Mouse (Mus musculus): ENCODE measurements around the gene Olfr980.
"Not testable (repeated sequence)": the region's sequence is repeated elsewhere in the genome, so short reads cannot be mapped to it uniquely, and the experiment has no call there.

Olfr980 gene

DNA sequence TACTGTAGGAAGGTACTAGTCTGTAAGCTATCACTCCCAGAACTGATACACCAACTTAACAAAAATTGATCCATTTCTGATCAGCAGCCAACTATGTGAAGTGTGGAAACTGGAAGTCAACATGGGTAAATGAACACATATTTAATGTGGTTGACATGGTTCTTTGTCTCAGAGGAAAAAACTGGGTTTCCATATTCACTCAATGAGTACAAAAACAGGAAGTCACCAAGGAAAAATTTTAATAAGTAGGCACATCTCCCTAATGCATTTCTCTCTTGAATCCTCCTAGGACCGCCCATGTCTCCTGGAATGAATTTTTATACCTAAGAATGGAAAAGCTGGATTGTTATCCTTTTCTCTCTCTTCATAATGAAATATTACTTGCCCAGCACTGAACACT is at the start of gene Olfr980:
Olfr980 (minus strand) TSS at position 101 of the 400 bp plus-strand sequence.
- no peak for DNase-seq

DNA sequence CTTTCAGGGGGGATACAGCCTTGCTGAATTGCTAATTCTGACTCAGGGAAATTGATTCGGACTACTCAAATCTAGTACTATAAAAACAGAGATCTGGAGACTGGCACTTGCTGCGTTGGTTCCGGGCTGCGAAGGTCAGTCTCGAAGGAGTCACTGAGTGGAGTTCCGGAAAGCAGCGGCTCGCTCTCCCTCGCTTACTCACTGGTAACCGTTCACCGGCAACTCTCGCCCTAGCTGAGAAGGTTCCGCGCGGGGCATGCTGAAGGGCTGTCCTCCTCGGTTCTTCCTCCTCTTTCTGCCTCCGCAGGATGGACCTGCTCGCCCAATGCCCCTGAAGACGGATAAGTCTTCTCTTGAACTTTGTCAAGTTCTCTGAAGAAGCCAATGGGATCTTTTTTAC is 40.8 kb upstream of the Olfr980 start:
- no peak for DNase-seq

DNA sequence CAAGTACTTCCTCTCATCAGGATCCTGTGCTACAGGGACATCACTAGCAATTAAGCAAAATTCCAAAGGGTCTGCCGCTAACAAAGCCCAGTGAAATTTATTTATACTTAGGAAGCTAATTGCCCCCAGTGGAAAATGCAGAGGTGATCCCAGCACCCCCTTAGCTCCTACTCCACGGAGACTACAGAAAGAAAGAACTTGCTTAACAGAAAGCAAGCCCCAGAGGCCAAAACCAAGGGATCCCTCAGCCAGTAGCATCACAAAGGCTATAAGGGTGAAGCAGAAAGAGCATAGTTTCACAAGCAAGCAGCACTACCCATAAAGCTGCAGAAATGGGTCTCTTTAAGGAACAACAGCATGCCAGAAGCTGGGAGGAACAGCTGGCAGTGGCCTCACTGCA is 11.8 kb upstream of the Olfr980 start, which contains the start of gene Olfr981:
Olfr981 (plus strand) TSS at position 301 of the 400 bp plus-strand sequence.
- no peak for DNase-seq

DNA sequence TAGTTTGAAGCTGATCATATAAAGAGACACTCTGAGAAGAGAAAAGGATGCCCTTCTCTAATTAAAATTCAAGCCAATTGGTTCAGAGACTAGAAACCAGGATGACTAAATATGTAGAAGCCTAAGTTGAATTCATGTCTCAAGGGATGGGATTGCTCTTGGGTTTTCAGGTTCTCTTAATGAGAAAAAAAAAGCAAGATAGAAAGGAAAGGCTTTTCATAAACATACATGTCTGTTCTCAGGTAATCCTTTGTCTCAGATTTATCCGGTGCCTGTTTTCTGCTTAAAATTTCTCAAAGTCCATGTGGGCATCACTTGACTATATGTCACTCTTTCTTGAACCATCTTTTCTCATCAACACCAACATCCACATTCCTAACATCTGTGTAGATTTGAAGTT is 6.0 kb downstream of the Olfr980 start, which contains the start of gene Olfr979:
Olfr979 (minus strand) TSS at position 101 of the 400 bp plus-strand sequence.
- no peak for DNase-seq

DNA sequence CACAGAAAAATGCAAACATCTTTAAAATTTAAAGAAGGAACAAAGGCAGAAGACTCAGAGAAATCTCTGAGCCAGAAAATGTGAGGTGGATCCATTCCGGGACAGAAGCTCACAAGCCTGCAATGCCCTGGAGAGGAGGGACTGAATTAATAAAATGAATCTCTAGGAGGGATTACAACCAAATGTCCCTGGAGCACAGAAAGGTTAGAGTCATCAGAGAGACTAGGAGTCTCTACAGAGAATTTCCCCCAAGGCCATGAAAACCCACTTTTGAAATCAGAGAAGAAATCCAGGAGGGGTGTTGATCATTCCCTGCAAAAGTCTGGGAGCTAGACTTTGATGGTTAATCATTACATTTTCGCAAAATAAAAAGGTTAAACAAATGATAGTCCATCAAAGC is 17.6 kb downstream of the Olfr980 start, which contains the start of gene Olfr978:
Olfr978 (plus strand) TSS at position 301 of the 400 bp plus-strand sequence.
- no peak for DNase-seq

DNA sequence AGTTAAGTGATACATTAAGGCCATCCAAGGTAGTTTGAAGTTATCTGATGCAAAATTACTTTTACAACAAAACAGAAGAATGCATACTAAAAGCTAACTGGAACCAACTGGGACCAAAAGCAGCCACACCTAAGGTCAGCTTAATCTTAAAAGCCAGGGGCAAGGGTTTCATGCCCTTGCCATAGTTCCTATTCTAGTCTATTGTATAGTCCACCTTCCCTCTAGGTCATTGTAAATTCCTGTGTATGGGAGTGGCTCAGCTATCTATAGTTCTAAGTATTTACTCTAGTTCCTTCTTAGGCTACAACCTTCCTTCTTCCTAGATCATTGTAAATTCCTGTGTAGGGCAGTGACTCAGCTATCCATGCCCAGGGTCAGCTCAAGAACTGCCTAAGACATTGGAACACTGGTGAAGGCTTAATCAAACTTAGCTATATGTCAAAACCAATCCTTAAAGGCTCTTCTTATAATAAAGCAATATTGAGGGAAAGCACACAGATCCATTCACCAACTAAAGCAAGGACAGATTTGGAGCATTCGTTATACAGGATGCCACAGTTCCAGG is 32.7 kb downstream of the Olfr980 start:
- DNase-seq: not testable (repeated sequence)

DNA sequence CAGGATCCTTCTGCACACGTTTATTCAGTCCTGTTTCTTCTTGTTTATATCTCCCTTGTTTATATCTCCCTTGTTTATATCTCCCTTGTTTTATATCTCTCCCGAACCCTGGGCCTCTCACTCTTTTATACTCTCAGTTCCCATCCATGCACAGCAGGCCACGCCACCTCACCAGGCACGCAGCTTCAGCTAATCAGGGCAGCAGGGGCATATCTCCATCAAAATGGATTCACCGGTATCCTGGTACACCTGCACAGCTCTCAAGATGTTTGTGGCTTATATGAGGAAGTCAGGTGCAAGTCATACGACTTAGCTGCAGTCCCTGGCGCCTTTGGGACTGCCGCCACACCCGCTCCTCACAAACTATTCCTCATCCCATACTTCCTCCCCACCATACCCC is 48.3 kb downstream of the Olfr980 start, which contains the start of gene Olfr976:
Olfr976 (minus strand) TSS at position 101 of the 400 bp plus-strand sequence.
- DNase-seq: not testable (repeated sequence)

Data from kidney, postnatal 4 days (tissue).